Mouse (Mus musculus): ENCODE measurements at regions not wholly inside any gene's neighbourhood (a gene's known extent, or its start where the extent isn't known, plus 50 kb on each side); places are given as distances from the start of the nearest gene placed in this dataset.

- Histone ChIP-seq H3K36me3 (no peaks in the 10 kb centered on the region), H3K9me3 (replicated peaks) (no peaks in the 10 kb centered on the region), H3K4me2 (replicated peaks) (no peak overlapping the region), H3K9ac (no peak overlapping the region), H3K27me3 (no peaks in the 10 kb centered on the region), H3K4me3 (no peak overlapping the region), H3K4me1 (no peaks in the 10 kb centered on the region), H3K27ac (no peak overlapping the region)
- no peak for ATAC-seq (ENCODE audit: low FRiP score)
- 67% methylated on average over 1 of the region's 1 CpGs for WGBS
Measured at GRCm38 (mm10) chr16:25529681-25530080, 153.9 kb upstream of the Trp63 start.

GRCm38 (mm10) chr16:25531761-25532336 lies 151.7 kb upstream of the Trp63 start:
- Histone ChIP-seq H3K4me2 (replicated peaks) (no peak overlapping the region), H3K27me3 (no peaks in the 10 kb centered on the region), H3K9ac (no peak overlapping the region), H3K4me1 (no peaks in the 10 kb centered on the region), H3K4me3 (no peak overlapping the region), H3K36me3 (no peaks in the 10 kb centered on the region), H3K9me3 (replicated peaks) (no peaks in the 10 kb centered on the region), H3K27ac (no peak overlapping the region)
- 76% methylated on average over 4 of the region's 4 CpGs for WGBS
- no peak for ATAC-seq (ENCODE audit: low FRiP score)

DNA sequence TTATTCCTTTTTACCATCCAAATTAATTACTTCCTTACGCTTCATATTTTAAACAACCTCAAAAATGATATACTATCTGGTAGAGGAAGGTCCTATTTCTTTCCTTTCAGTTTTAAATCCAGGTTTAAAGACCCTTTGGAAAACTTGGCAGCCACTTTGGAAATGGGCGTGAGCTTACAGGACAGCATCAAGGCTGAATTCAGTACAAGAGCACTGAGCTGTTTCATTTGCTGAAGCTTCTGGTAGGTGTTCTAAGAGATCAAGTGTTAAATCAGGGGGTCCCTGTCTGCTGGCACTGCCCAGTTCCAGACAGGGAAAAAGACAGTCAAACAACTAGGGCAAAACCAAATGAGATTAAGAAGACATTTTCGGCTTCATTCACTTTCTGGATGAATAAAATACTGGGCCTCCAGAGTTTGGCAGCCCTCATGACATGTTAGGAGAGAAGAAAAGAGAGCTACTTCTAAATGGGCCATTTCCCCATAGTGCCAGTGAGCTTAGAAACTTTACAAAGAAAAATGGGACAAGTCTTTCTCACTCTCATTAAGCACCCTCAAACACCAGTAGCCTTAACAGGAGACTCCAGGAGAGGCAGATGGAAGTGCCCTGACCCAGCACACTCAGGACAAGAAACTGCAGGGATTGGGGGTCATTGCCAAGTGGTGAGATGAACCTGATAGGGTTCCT lies 150.9 kb upstream of the Trp63 start:
- H3K9me3 ChIP-seq (replicated peaks): no peaks in the 10 kb centered on the region
- no peaks in the 10 kb centered on the region for H3K27me3 ChIP-seq
- no peak overlapping the region for H3K4me3 ChIP-seq
- no peak overlapping the region for H3K9ac ChIP-seq
- WGBS: 96% methylated on average over 3 of the region's 3 CpGs
- no peaks in the 10 kb centered on the region for H3K36me3 ChIP-seq
- no peaks in the 10 kb centered on the region for H3K4me1 ChIP-seq
- H3K4me2 ChIP-seq (replicated peaks): no peak overlapping the region
- H3K27ac ChIP-seq: no peak overlapping the region
- no peak for ATAC-seq (ENCODE audit: low FRiP score)

DNA sequence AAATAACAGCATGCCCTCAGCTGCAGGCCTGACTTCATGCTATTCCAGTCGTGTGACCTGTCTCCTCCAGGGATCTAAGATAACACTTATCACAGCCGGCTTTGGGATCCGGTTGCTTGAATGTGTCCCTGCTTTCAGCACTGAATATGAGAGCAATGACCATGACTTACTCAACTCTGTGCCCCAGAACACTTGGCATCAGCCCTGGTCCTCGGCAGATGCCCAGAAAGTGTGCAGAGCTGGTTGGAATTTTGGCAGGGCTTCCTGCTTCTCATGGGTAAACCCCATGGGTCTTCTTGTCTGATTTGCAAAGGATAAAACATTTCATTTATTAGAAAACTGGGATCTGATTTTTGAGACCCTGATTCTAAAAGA lies 150.4 kb upstream of the Trp63 start:
- Histone ChIP-seq H3K4me2 (replicated peaks) (no peak overlapping the region), H3K4me1 (no peaks in the 10 kb centered on the region), H3K9ac (no peak overlapping the region), H3K27ac (no peak overlapping the region), H3K9me3 (replicated peaks) (no peaks in the 10 kb centered on the region), H3K27me3 (no peaks in the 10 kb centered on the region), H3K36me3 (no peaks in the 10 kb centered on the region), H3K4me3 (no peak overlapping the region)
- WGBS: 73% methylated on average over 4 of the region's 4 CpGs
- no peak for ATAC-seq (ENCODE audit: low FRiP score)

DNA sequence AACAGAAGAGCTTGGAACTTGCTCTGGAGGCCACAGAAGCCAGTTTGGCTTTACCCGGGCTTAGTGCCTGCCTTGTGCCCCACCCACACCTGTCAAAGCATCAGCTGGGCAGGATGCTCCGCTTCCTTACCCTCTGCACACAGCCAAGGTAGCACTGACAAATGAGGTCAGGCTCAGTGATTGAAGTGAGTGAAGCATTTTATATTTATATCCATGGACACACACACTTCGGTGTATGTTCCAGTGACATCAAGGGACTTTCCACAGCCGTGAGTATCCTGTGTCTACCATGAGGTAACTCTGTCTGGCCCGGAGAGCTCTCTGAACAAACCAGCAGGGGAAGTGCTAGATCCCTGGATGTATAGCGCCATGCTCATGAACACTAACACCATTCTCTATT lies 147.0 kb upstream of the Trp63 start:
- H3K36me3 ChIP-seq: no peaks in the 10 kb centered on the region
- no peak overlapping the region for H3K4me3 ChIP-seq
- 90% methylated on average over 6 of the region's 6 CpGs for WGBS
- H3K4me1 ChIP-seq: no peaks in the 10 kb centered on the region
- no peak overlapping the region for H3K4me2 ChIP-seq (replicated peaks)
- no peak overlapping the region for H3K27ac ChIP-seq
- ATAC-seq (ENCODE audit: low FRiP score): no peak
- no peaks in the 10 kb centered on the region for H3K27me3 ChIP-seq
- H3K9me3 ChIP-seq (replicated peaks): no peaks in the 10 kb centered on the region
- no peak overlapping the region for H3K9ac ChIP-seq

DNA sequence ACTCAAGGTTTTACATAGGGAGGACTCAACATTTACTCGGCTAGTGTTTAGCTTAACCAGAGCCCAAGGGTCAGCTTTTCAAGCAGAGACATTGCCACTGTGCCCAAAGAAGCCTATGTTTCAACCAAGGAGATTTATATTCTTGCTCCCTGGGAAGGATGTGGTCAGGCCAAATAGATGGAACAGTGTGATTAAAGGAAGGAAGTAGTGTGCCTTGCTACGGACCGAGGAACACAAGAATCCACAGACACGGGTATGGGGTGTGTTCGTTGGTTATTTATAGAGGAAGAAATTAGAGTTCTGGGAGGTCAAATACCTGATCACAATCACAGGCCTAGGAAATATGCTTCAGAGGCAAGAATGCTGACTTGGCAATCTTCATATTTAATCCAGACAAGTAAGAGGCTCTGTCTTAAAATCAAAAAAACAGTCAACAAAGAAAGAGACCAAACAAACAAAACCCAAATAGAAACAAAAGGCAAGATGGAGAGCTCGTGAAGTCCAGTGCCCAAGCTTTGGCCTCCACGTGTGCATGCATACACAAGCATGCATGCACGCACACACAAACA lies 133.9 kb upstream of the Trp63 start:
- Histone ChIP-seq H3K4me1 (no peaks in the 10 kb centered on the region), H3K27me3 (no peaks in the 10 kb centered on the region), H3K4me3 (no peak overlapping the region), H3K36me3 (no peaks in the 10 kb centered on the region), H3K27ac (no peak overlapping the region), H3K4me2 (replicated peaks) (no peak overlapping the region), H3K9me3 (replicated peaks) (no peaks in the 10 kb centered on the region), H3K9ac (no peak overlapping the region)
- 90% methylated on average over 8 of the region's 8 CpGs for WGBS
- ATAC-seq (ENCODE audit: low FRiP score): no peak

DNA sequence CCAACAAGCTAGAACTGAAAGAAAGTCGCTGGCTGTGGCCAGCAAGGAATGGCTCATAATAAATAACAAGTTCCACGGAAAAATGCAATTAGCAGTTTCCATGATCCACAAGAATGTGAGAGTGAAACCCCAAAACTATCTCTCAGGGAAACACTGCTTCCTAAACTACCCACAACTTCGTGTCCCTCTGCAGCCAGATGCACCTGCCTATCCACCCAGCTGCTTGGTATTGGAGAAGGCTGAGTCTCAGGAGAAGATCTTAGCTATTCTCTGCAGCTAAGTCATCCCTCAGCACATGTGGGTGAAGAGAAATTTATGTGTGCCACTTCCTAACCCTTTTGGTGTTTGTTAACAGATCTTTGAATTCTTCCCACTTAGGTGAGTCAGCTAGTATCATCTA lies 126.4 kb upstream of the Trp63 start:
- 78% methylated on average over 3 of the region's 3 CpGs for WGBS
- H3K9ac ChIP-seq: no peak overlapping the region
- no peak overlapping the region for H3K4me2 ChIP-seq (replicated peaks)
- ATAC-seq (ENCODE audit: low FRiP score): no peak
- H3K4me3 ChIP-seq: no peak overlapping the region
- no peaks in the 10 kb centered on the region for H3K9me3 ChIP-seq (replicated peaks)
- no peaks in the 10 kb centered on the region for H3K36me3 ChIP-seq
- no peaks in the 10 kb centered on the region for H3K27me3 ChIP-seq
- H3K27ac ChIP-seq: no peak overlapping the region
- H3K4me1 ChIP-seq: no peaks in the 10 kb centered on the region

DNA sequence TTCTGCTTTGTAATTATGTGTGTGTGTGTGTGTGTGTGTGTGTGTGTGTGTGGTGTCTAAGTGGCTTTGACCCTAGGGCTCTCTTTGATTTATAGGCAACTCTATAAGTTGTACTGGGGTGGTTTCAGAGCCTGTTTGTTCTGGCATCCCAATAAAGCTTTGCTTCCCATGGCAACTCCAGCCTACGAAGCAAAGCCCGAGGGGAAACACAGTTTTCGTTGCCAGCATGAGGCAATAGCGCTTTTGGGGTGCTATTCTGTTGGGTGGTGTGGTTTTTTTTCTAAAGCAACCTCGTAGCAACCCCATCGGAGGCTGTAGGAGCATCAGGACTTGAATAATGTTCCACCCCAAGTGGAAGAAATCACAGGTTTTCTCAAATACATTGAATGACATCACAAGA lies 103.3 kb upstream of the Trp63 start:
- Histone ChIP-seq H3K27me3 (no peaks in the 10 kb centered on the region), H3K36me3 (no peaks in the 10 kb centered on the region), H3K4me1 (no peaks in the 10 kb centered on the region), H3K9ac (no peak overlapping the region), H3K27ac (no peak overlapping the region), H3K9me3 (replicated peaks) (no peaks in the 10 kb centered on the region), H3K4me2 (replicated peaks) (no peak overlapping the region), H3K4me3 (no peak overlapping the region)
- 86% methylated on average over 6 of the region's 6 CpGs for WGBS
- ATAC-seq (ENCODE audit: low FRiP score): no peak

DNA sequence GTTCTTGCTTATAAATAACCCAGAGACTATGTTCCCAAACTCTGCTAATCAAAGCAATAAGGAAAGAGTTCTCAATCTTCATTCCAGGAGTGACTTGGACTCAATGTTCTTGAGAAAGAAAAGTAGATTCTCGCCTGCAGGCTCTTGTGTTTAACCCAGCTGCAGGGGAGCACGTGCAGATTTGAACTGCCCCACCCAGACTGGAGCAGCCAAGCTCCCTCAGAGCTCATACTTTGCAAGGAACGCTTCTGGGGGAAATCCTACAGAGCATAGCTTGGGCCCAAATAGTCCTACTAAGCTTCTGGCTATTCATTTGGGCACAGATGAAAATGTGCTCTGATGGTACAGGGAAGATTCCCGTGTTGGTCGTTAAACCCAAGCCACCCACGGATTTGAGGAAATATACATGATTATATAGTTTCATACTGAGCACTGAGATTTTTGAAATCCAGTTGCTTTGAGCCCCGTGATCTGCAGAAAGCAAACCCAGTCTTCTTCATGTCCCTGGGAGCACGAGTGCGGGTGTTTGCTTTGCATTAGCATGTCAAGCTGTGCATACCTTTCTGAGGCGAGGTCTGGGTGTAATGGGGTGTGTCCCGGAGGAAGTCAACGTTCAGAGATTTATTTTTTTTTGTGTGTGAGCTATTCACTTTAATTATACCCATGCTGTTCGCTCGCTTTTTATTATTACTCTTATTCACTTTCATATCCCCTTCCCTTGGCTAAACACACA lies 99.1 kb upstream of the Trp63 start:
- Histone ChIP-seq H3K9me3 (replicated peaks) (no peaks in the 10 kb centered on the region), H3K4me2 (replicated peaks) (no peak overlapping the region), H3K27me3 (no peaks in the 10 kb centered on the region), H3K4me3 (no peak overlapping the region), H3K36me3 (no peaks in the 10 kb centered on the region), H3K9ac (no peak overlapping the region), H3K27ac (no peak overlapping the region), H3K4me1 (no peaks in the 10 kb centered on the region)
- ATAC-seq (ENCODE audit: low FRiP score): no peak
- 69% methylated on average over 14 of the region's 14 CpGs for WGBS

DNA sequence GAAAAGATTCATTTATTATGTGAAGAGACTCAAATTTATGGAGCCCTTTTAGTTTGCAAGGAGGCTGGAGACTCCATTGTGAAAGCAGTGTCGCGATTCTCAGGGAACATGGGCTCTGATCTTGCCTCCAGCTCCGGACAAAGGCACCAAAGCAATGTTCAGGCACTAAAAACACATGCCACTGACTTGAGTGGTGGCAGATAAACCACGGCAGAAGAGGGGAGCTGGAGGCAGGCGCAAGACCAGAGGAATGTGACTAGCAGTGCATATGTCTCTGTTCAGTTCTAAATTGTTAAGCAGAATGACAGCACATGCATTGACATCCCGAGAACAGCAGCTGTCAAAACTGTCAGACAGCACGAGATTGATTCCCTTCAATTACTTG lies 98.5 kb upstream of the Trp63 start:
- H3K9ac ChIP-seq: no peak overlapping the region
- H3K27me3 ChIP-seq: no peaks in the 10 kb centered on the region
- H3K4me1 ChIP-seq: no peaks in the 10 kb centered on the region
- H3K27ac ChIP-seq: no peak overlapping the region
- no peak for ATAC-seq (ENCODE audit: low FRiP score)
- H3K4me2 ChIP-seq (replicated peaks): no peak overlapping the region
- no peak overlapping the region for H3K4me3 ChIP-seq
- H3K9me3 ChIP-seq (replicated peaks): no peaks in the 10 kb centered on the region
- 62% methylated on average over 7 of the region's 7 CpGs for WGBS
- H3K36me3 ChIP-seq: no peaks in the 10 kb centered on the region

DNA sequence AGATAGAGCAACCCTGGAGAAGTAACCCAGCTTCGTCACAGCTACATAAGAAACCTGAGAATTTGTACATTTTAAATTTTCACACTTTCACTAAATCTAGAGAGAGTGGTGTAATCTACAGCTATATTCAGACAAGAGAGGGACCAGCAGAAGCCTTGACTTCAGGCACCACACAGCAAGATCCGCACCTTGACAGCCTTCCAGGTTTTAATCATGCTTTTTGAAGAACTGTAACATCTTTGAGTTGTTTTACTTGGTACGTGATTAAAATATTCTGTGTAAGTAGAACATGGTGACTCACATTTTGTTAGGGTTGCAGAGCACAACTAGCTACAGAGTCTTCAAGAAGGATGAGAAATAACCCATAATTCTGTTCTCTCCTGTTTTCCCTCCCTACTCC lies 97.6 kb upstream of the Trp63 start:
- Histone ChIP-seq H3K9me3 (replicated peaks) (no peaks in the 10 kb centered on the region), H3K36me3 (no peaks in the 10 kb centered on the region), H3K27ac (no peak overlapping the region), H3K4me1 (no peaks in the 10 kb centered on the region), H3K4me2 (replicated peaks) (no peak overlapping the region), H3K9ac (no peak overlapping the region), H3K4me3 (no peak overlapping the region), H3K27me3 (no peaks in the 10 kb centered on the region)
- WGBS: 90% methylated on average over 3 of the region's 3 CpGs
- no peak for ATAC-seq (ENCODE audit: low FRiP score)

DNA sequence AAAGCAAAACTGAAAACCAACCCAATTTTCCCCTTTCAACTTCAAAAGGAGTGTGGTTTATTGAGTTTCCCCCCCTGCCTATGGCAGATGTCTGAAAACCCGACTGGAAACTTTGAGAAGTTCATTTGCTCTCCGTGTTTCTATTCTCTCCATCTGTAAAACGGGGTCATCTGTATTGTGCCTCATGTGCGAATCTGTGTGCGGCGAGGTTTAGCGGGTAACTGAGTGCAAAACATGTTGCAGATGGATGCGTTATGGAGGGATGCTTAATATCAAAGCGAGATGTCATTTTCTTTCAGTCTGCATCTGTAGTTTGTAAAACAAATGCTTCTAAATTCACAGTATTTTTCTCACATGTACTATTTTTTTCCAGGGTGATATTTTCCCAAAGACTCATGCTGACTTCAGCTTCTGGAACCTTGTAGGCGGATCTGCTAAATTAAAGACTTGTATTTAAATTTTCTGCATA lies 95.7 kb upstream of the Trp63 start:
- H3K9ac ChIP-seq: no peak overlapping the region
- 86% methylated on average over 10 of the region's 10 CpGs for WGBS
- no peak overlapping the region for H3K27ac ChIP-seq
- H3K36me3 ChIP-seq: no peaks in the 10 kb centered on the region
- no peaks in the 10 kb centered on the region for H3K9me3 ChIP-seq (replicated peaks)
- ATAC-seq (ENCODE audit: low FRiP score): no peak
- no peaks in the 10 kb centered on the region for H3K27me3 ChIP-seq
- H3K4me3 ChIP-seq: no peak overlapping the region
- H3K4me1 ChIP-seq: no peaks in the 10 kb centered on the region
- H3K4me2 ChIP-seq (replicated peaks): no peak overlapping the region

All from hindbrain, embryonic 12.5 days (tissue).